Mouse (Mus musculus) liver, embryonic 16.5 days (tissue): ENCODE data around the gene Plekha5. TPM values are rescaled to one million over a fixed set of nuclear protein-coding genes. Genes with fewer than 3 reads are reported as not detected.
A peak's percentile ranks its signal among the peaks of the same experiment; 100 is the strongest.
"Not testable (repeated sequence)": the region's sequence is repeated elsewhere in the genome, so short reads cannot be mapped to it uniquely, and the experiment has no call there.

Experiments
- ATAC-seq: fragments of 200-750 bp; cut with Nextera tagmentation; 2 replicates; pipeline ENCODE4 v1.8.0; 2017; ENCODE audit warnings: low read depth, mild to moderate bottlenecking, moderate number of reproducible peaks, moderate library complexity
- H3K27ac ChIP-seq: fragments of 300-500 bp; sonication (generic); 2 replicates; pipeline ENCODE4 v1.5.1; 2014; ENCODE audit warnings: mild to moderate bottlenecking, low read length
- H3K27me3 ChIP-seq: fragments of 300-500 bp; sonication (generic); 2 replicates; pipeline ENCODE4 v1.6.1; 2014; ENCODE audit warnings: low read depth, low read length, mixed read lengths; ENCODE audit not compliant: control insufficient read depth, insufficient read depth
- H3K36me3 ChIP-seq: fragments of 300-500 bp; sonication (generic); 2 replicates; pipeline ENCODE4 v1.6.1; 2014; ENCODE audit warnings: mild to moderate bottlenecking; ENCODE audit not compliant: control insufficient read depth, insufficient read depth
- H3K4me1 ChIP-seq: fragments of 300-500 bp; sonication (generic); 2 replicates; pipeline ENCODE4 v1.6.1; 2014; ENCODE audit warnings: low read depth, low read length, mixed read lengths; ENCODE audit not compliant: control insufficient read depth
- H3K4me2 ChIP-seq: fragments of 300-500 bp; sonication (generic); 2 replicates; pipeline ENCODE4 v1.6.1; 2014; ENCODE audit warnings: low read depth, low read length, mixed read lengths
- H3K4me3 ChIP-seq: fragments of 300-500 bp; sonication (generic); 2 replicates; pipeline ENCODE4 v1.5.1; 2014; ENCODE audit warnings: low read depth, mild to moderate bottlenecking, low read length
- H3K9ac ChIP-seq: fragments of 300-500 bp; sonication (generic); 2 replicates; pipeline ENCODE4 v1.6.1; 2014; ENCODE audit warnings: low read depth, low read length
- H3K9me3 ChIP-seq: fragments of 300-500 bp; sonication (generic); replicated peaks from 2 replicates; pipeline ENCODE4 v1.6.1; 2016; ENCODE audit warnings: low read length; ENCODE audit not compliant: control insufficient read depth
- WGBS: fragments of 180-500 bp; shearing (Covaris S2); extraction: QIAGEN DNeasy Blood & Tissue Kit; methylation state at CpG from one replicate; pipeline ENCODE4 v1.1.7; 2014; ENCODE audit not compliant: insufficient replicate concordance; 5-methylcytosine and 5-hydroxymethylcytosine counted together
- polyA plus RNA-seq: library from polyadenylated mRNA; unstranded; fragments of >200 nt; fragmentation: Nextera tagmentation; extraction: Ambion mirVana; gene quantifications from 2 replicates; pipeline ENCODE4 v1.2.1, GENCODE M21; 2015

Gene Plekha5
- polyA plus RNA-seq, 1 experiment from 2014 or later = 5.5 TPM

DNA sequence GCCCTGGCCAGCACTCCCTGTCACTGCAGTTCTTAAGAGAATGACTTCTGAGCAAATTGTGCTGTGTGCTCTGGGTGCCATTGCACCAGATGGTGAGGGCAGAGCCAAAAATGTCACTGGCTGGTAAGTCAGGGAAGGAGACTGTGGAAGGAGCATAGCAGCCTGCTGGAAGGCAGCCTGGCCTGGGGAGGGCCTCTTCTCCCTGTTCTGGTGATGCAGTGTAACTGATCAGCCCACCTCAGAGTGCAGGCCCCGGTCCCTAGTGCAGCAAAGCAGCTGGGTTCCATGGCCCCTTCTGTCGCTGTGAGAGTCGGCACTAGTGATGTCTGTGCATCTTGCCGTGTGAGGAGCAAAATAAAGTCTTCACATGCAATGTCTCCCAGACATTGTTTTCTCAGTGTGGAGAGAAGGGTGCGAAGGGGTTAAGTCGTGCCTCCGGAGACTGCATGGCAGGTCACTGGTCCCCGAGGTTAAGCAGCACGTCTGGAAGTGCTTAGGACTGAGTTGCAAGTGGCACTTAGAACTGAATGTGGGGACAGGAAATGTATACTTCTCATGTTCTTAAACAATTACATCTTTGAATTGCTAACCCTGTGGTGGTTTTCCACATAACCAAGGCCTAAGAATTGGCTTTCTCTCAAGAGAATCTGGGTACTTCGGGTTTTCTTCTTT is 95.8 kb downstream of the Plekha5 start:
- Histone ChIP-seq H3K4me2 (no peak overlapping the region), H3K36me3 (no peaks in the 10 kb centered on the region), H3K9me3 (no peaks in the 10 kb centered on the region), H3K9ac (no peak overlapping the region), H3K27ac (no peak overlapping the region), H3K27me3 (no peaks in the 10 kb centered on the region), H3K4me1 (peaks cover 3% of the 10 kb centered on the region), H3K4me3 (no peak overlapping the region)
- WGBS = 64% methylated on average over 10 of the region's 10 CpGs
- no peak for ATAC-seq

DNA sequence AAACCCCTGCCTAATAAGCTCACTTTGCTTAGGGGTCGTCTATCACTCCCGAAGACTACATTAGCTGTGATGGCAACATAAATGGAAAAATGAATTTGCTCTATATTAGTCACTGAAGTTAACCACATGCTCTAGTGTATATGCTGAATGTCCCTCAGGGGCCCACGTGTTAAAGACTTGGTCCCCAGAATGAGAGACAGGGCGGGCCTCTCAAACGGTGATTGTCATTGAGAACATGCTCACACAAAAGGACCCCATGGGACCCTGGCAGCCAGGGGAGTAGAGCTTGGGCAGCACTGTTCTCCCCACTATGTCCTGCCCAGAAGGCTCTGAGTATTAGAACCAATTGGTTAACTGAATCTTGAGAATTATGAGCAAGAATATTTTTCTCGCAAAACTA is 97.1 kb downstream of the Plekha5 start:
- H3K27me3 ChIP-seq = no peaks in the 10 kb centered on the region
- no peaks in the 10 kb centered on the region for H3K36me3 ChIP-seq
- no peak overlapping the region for H3K9ac ChIP-seq
- H3K4me3 ChIP-seq = no peak overlapping the region
- no peaks in the 10 kb centered on the region for H3K9me3 ChIP-seq
- no peak for ATAC-seq
- WGBS = 60% methylated on average over 6 of the region's 6 CpGs
- no peak overlapping the region for H3K4me2 ChIP-seq
- no peak overlapping the region for H3K27ac ChIP-seq
- peaks cover 3% of the 10 kb centered on the region for H3K4me1 ChIP-seq

DNA sequence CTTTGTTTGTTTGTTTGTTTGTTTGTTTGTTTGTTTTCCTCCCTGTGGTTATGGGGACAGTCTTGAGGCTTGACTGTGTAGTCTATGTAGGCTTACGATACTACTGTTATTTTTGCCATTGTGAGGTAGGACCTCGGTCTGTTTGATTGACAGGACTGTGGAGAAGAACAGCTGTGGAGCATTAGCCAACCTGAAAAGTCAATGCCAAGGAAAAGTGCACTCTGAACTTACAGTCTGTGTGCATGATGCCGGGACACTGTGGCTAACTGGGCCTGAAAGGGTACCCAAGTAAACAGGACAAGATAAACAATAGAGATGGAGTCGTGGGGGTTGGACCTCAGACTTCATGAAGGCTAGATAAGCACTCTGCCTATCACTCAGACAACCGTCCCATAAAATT is 98.0 kb downstream of the Plekha5 start:
- peak; percentile 55; the same call in 1 of the 2 replicates for ATAC-seq
- H3K9me3 ChIP-seq = no peaks in the 10 kb centered on the region
- H3K4me3 ChIP-seq = no peak overlapping the region
- no peak overlapping the region for H3K9ac ChIP-seq
- no peaks in the 10 kb centered on the region for H3K36me3 ChIP-seq
- H3K27ac ChIP-seq = no peak overlapping the region
- no peaks in the 10 kb centered on the region for H3K4me1 ChIP-seq
- no peak overlapping the region for H3K4me2 ChIP-seq
- WGBS = 32% methylated on average over 5 of the region's 5 CpGs
- no peaks in the 10 kb centered on the region for H3K27me3 ChIP-seq

DNA sequence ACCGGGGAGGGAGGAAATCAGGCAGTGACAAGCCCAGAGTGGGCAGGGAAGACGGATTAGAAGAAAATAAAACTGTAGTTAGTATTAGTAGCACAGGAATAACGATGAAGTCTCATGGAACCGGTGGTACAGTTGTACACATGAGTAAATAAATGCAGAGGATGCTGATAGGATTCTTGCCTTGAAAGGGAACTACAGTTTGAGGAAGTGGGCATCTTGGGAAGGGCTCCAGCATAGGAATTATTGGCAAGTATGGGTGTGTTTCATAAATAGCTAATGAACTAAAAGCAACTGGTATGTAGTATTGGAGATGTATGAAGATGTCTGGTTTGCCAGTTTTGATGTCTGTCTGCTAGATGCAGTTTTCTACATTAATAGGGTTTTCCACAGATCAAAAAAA is 99.7 kb downstream of the Plekha5 start:
- no peaks in the 10 kb centered on the region for H3K9me3 ChIP-seq
- no peak overlapping the region for H3K4me2 ChIP-seq
- H3K4me3 ChIP-seq = no peak overlapping the region
- no peak for ATAC-seq
- no peaks in the 10 kb centered on the region for H3K36me3 ChIP-seq
- no peak overlapping the region for H3K27ac ChIP-seq
- H3K4me1 ChIP-seq = no peaks in the 10 kb centered on the region
- no peaks in the 10 kb centered on the region for H3K27me3 ChIP-seq
- WGBS = 62% methylated on average over 4 of the region's 4 CpGs
- H3K9ac ChIP-seq = no peak overlapping the region

DNA sequence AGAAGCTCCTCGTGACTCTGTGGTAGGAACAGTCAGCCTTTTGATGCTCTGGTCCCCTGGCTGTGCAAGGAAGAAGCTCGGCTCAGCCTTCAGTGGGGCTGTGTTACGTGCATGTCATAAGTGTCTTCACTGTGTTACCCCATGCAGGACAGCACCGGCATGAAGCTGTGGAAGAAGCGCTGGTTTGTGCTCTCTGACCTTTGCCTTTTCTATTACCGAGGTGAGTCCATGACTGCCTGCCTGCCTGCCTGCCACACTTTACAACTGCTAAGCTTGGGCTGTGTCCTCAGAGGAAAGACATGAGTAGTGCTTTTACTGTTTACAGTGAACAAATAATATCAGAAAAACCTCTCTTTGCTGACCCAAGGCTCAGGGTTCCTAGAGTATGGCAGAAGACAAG is 104.6 kb downstream of the Plekha5 start:
- Histone ChIP-seq H3K4me3 (no peak overlapping the region), H3K27ac (no peak overlapping the region), H3K36me3 (no peaks in the 10 kb centered on the region), H3K9ac (no peak overlapping the region), H3K4me2 (no peak overlapping the region), H3K9me3 (no peaks in the 10 kb centered on the region), H3K4me1 (no peaks in the 10 kb centered on the region), H3K27me3 (no peaks in the 10 kb centered on the region)
- ATAC-seq = peak; percentile 64
- 59% methylated on average over 6 of the region's 6 CpGs for WGBS

DNA sequence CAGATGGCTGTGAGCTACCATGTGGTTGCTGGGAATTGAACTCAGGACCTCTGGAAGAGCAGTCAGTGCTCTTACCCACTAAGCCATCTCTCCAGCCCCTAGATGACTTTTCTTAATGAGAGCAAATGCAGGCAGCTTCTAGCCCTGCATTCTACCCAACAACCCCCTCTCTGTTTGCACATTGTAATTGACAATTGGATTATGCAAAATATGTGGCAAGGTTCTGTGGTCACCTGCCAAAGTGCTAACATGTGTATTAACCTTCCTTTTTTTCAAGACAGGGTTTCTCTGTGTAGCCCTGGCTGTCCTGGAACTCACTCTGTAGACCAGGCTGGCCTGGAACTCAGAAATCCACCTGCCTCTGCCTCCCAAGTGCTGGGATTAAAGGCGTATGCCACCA is 109.0 kb downstream of the Plekha5 start:
- H3K9ac ChIP-seq, H3K4me2 ChIP-seq, H3K4me3 ChIP-seq, H3K9me3 ChIP-seq, H3K4me1 ChIP-seq, H3K36me3 ChIP-seq, H3K27ac ChIP-seq, ATAC-seq, H3K27me3 ChIP-seq: not testable (repeated sequence)
- 75% methylated on average over 1 of the region's 1 CpGs for WGBS

DNA sequence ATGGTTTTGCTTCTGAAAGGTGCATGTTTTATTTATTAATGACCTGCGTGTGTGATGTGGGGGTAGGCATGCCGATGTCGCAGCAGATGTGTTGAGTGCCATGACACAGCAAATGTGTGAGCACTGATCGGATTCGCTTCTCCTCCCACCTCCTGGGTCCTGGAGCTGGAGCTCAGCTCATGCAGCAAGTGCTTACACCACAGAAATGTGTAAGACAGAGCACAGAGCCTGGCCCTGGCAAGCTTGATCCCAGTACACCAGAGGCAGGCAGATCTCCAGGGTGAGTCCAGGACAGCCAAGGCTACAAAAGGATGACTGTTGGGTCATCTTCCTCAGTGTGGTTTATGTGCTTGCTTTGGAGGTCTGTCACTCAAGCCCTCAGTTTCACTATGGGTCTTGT is 109.8 kb downstream of the Plekha5 start:
- no peak overlapping the region for H3K9ac ChIP-seq
- no peak for ATAC-seq
- H3K9me3 ChIP-seq = no peaks in the 10 kb centered on the region
- H3K4me1 ChIP-seq = no peaks in the 10 kb centered on the region
- H3K27ac ChIP-seq = no peak overlapping the region
- H3K4me2 ChIP-seq = no peak overlapping the region
- H3K27me3 ChIP-seq = no peaks in the 10 kb centered on the region
- H3K36me3 ChIP-seq = no peaks in the 10 kb centered on the region
- WGBS = 66% methylated on average over 5 of the region's 5 CpGs
- no peak overlapping the region for H3K4me3 ChIP-seq

DNA sequence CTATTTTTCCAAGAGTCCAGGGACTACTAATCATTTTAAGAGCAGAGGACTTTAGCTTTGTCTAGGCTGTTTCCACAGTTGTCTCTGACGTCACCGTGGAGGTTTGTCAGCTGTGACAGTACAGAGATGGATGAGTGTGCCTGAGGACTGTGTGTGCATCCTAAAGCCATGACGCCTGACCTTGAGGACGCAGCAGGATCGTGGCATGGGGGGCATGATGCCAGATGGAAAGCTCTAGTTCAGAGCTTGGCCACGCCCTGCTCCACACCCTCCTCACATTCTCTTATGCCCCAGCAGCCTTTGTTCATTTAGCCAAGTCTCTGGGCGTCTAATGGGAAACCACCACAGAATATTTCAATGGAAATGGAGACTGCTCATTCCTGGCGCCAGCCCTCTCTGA is 111.7 kb downstream of the Plekha5 start:
- Histone ChIP-seq H3K27ac (no peak overlapping the region), H3K36me3 (no peaks in the 10 kb centered on the region), H3K4me2 (no peak overlapping the region), H3K9me3 (no peaks in the 10 kb centered on the region), H3K4me3 (no peak overlapping the region), H3K4me1 (no peaks in the 10 kb centered on the region), H3K9ac (no peak overlapping the region), H3K27me3 (no peaks in the 10 kb centered on the region)
- 68% methylated on average over 8 of the region's 8 CpGs for WGBS
- no peak for ATAC-seq

DNA sequence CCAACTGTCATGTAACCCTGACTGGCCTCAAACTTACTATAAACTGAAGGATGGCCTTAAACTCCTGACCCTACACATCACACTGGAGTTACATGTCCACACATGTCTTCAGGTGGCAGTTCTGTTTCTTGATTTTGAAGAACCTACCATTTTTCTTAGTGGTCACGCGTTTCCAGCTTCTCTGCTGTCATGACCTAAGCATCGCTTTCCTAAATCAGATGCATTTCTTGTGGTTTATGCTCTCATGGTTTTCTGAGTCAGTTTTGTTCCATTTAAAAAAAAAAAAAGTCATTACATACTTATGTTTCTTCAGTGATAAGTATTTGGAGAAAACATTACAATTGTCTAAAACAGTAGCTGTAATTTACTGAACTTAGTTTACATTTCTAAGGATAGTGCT is 118.1 kb downstream of the Plekha5 start:
- peaks cover 1% of the 10 kb centered on the region; the same call in 1 of the 2 replicates for H3K4me1 ChIP-seq
- no peak overlapping the region for H3K4me2 ChIP-seq
- H3K9me3 ChIP-seq = no peaks in the 10 kb centered on the region
- H3K4me3 ChIP-seq = no peak overlapping the region
- ATAC-seq = no peak
- 70% methylated on average over 3 of the region's 3 CpGs for WGBS
- no peaks in the 10 kb centered on the region for H3K36me3 ChIP-seq
- H3K27me3 ChIP-seq = no peaks in the 10 kb centered on the region
- no peak overlapping the region for H3K27ac ChIP-seq
- H3K9ac ChIP-seq = no peak overlapping the region
